Mouse (Mus musculus) G1E (cell line): Measurements from ENCODE around the gene 4930507D05Rik. TPM values are rescaled to one million over a fixed set of nuclear protein-coding genes. Genes with fewer than 3 reads are reported as not detected.

ENCODE experiments used
- ATAC-seq: 2 replicates; pipeline ENCODE4 v1.8.0; 2016; ENCODE audit warnings: mild to moderate bottlenecking; ENCODE audit not compliant: insufficient number of reproducible peaks, poor library complexity, low FRiP score, severe bottlenecking; ENCODE audit errors: extremely low read depth
- DNase-seq: peaks from one replicate; pipeline ENCODE4 v3.0.0; 2012; ENCODE audit warnings: low spot score
- H3K27me3 ChIP-seq: 2 replicates; pipeline ENCODE4 v1.6.1; 2012; ENCODE audit warnings: mild to moderate bottlenecking, low read length, inconsistent platforms; ENCODE audit not compliant: insufficient read depth
- H3K36me3 ChIP-seq: replicated peaks from 2 replicates; pipeline ENCODE3; 2012; ENCODE audit warnings: mild to moderate bottlenecking, inconsistent platforms
- H3K4me1 ChIP-seq: 2 replicates; pipeline ENCODE4 v1.6.1; 2012; ENCODE audit warnings: low read depth, low read length, inconsistent platforms, mixed read lengths; ENCODE audit not compliant: insufficient read depth
- H3K4me3 ChIP-seq: 2 replicates; pipeline ENCODE4 v1.5.1; 2012; ENCODE audit warnings: low read depth, mild to moderate bottlenecking, inconsistent platforms, low read length, moderate library complexity, mixed read lengths
- H3K9me3 ChIP-seq: replicated peaks from 2 replicates; pipeline ENCODE4 v1.6.1; 2012; ENCODE audit warnings: inconsistent platforms
- CTCF ChIP-seq: IDR thresholded peaks from 2 replicates; pipeline ENCODE4 v1.5.1; 2012; ENCODE audit warnings: low read depth, low read length, inconsistent platforms, mixed read lengths
- GATA1 ChIP-seq: IDR thresholded peaks from 2 replicates; pipeline ENCODE4 v1.6.1; 2012; ENCODE audit warnings: borderline replicate concordance, low read length, inconsistent platforms, mixed read lengths
- GATA2 ChIP-seq: IDR thresholded peaks from 2 replicates; pipeline ENCODE4 v1.6.1; 2012; ENCODE audit warnings: low read depth, low read length, inconsistent platforms, borderline replicate concordance
- POLR2AphosphoS5 ChIP-seq: IDR thresholded peaks from 2 replicates; pipeline ENCODE4 v1.6.1; 2012; ENCODE audit warnings: low read depth, low read length, inconsistent platforms; ENCODE audit not compliant: insufficient replicate concordance
- TAL1 ChIP-seq: conservative IDR thresholded peaks from 2 replicates; pipeline ENCODE4 v1.6.1; 2012; ENCODE audit warnings: low read depth, low read length, inconsistent platforms, mixed read lengths
- polyA plus RNA-seq: library from polyadenylated mRNA; stranded (reverse); fragments of >175 nt; gene quantifications from 2 replicates; pipeline ENCODE4 v1.2.3, GENCODE M21; 2012
- total RNA-seq, 2 experiments: library from RNA; stranded (forward) in 1 of 2; stranded (reverse) in 1 of 2; fragments of 200-1000 nt in 1 of 2; fragments of >200 nt in 1 of 2; fragmentation: Nextera tagmentation in 1 of 2; gene quantifications; 2 replicates each; pipeline ENCODE4 v1.2.3; 2014 to 2017

The 4930507D05Rik gene
- total and polyA plus RNA-seq, 3 experiments = 0.07 to 0.27 TPM; not detected in 1

DNA sequence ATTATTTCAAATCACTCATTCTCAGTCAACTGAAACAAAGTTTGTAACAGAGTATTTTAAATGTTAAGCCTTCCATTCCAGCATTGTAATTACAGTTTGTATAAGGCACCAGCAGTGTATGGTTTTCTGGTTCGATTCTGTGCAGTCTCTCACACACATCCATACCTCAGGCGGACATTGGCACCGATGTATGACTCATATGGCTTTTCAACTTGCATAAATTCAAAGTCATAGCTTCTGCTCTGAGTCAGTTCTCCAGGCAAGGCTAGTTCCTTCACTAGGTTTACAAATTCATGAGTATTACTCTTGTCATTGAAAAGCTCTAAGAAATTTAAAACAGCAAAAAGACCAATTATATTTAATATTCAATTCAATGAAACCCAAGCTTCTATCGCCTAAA is 20.4 kb downstream of the 4930507D05Rik start:
- Histone ChIP-seq H3K4me1 (peaks cover 8% of the 10 kb centered on the region; the same call in 1 of the 2 replicates), H3K36me3 (peaks cover 48% of the 10 kb centered on the region), H3K27me3 (no peaks in the 10 kb centered on the region), H3K4me3 (no peak overlapping the region), H3K9me3 (no peaks in the 10 kb centered on the region)
- TF ChIP-seq CTCF (no peak), GATA1 (no peak), POLR2AphosphoS5 (no peak), GATA2 (no peak), TAL1 (no peak)
- ATAC-seq (no peak), DNase-seq (no peak)

DNA sequence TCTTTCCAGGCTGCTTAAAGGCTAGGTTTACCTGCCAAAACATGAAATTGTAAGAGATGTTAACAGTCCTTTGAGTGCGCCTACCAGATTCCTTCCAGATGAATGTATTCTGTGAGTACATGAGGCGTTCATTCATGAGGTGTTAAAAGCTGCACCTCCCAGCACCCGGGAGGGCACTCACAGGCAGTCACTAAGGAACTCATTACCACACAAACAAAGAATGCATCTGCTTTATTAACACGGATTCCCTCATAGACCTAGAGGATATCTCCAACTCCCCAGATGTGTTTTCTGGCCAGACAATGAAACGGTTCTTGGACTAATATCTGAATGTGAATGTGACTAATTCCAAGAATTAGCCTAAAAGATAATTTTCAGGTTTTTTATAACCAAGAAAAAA is 21.8 kb downstream of the 4930507D05Rik start:
- Histone ChIP-seq H3K27me3 (no peaks in the 10 kb centered on the region), H3K4me3 (no peak overlapping the region), H3K36me3 (peaks cover 52% of the 10 kb centered on the region), H3K9me3 (no peaks in the 10 kb centered on the region), H3K4me1 (peaks cover 8% of the 10 kb centered on the region; the same call in 1 of the 2 replicates)
- DNase-seq (no peak), ATAC-seq (no peak)
- TF ChIP-seq CTCF (no peak), TAL1 (no peak), POLR2AphosphoS5 (no peak), GATA2 (no peak), GATA1 (no peak)

DNA sequence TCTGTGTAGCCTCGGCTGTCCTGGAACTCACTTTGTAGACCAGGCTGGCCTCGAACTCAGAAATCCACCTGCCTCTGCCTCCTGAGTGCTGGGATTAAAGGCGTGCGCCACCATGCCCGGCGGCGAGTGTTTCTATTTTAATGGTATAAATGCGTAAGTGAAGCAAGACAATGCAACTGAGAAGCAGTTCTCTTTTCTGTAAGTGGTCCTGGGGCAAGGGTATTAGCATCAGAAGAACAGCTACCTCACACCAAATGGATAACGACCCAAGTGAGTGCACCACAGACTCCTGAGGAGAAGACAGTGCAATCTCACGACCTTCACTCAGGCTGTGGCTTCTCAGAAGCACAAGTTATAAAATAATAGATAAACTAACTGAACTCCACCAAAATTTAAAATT is 25.7 kb downstream of the 4930507D05Rik start:
- no peak for ATAC-seq
- no peak overlapping the region for H3K4me3 ChIP-seq
- peaks cover 8% of the 10 kb centered on the region; the same call in 1 of the 2 replicates for H3K4me1 ChIP-seq
- DNase-seq = no peak
- peaks cover 47% of the 10 kb centered on the region for H3K36me3 ChIP-seq
- H3K27me3 ChIP-seq = no peaks in the 10 kb centered on the region
- no peaks in the 10 kb centered on the region for H3K9me3 ChIP-seq
- TF ChIP-seq GATA1 = no peak
- TF ChIP-seq POLR2AphosphoS5 = no peak
- TF ChIP-seq GATA2 = no peak
- TF ChIP-seq CTCF = no peak
- TF ChIP-seq TAL1 = no peak

DNA sequence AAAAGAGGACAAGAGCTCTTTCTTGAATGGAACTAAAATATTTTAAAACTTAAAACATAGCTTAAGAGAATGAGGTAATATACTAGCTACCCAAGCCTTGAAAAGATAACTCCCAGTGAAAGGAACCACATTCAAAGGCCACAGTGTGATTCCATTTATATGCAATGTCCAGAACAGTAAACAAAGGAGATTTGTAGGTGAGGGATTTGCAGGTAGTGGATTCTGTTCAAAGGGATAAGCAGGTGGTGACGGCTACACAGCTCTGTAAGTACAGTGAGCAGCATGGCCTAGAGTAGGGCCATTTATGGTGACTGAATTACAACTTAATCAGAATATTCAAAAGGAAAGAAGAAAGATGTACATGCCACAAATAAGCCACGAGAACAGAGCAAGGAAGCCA is 27.7 kb downstream of the 4930507D05Rik start:
- no peaks in the 10 kb centered on the region for H3K9me3 ChIP-seq
- peaks cover 44% of the 10 kb centered on the region for H3K36me3 ChIP-seq
- H3K4me1 ChIP-seq = peaks cover 6% of the 10 kb centered on the region; the same call in 1 of the 2 replicates
- ATAC-seq (no peak), DNase-seq (no peak)
- TF ChIP-seq GATA1 (no peak), GATA2 (no peak), CTCF (no peak), POLR2AphosphoS5 (no peak), TAL1 (no peak)
- H3K4me3 ChIP-seq = no peak overlapping the region
- no peaks in the 10 kb centered on the region for H3K27me3 ChIP-seq

DNA sequence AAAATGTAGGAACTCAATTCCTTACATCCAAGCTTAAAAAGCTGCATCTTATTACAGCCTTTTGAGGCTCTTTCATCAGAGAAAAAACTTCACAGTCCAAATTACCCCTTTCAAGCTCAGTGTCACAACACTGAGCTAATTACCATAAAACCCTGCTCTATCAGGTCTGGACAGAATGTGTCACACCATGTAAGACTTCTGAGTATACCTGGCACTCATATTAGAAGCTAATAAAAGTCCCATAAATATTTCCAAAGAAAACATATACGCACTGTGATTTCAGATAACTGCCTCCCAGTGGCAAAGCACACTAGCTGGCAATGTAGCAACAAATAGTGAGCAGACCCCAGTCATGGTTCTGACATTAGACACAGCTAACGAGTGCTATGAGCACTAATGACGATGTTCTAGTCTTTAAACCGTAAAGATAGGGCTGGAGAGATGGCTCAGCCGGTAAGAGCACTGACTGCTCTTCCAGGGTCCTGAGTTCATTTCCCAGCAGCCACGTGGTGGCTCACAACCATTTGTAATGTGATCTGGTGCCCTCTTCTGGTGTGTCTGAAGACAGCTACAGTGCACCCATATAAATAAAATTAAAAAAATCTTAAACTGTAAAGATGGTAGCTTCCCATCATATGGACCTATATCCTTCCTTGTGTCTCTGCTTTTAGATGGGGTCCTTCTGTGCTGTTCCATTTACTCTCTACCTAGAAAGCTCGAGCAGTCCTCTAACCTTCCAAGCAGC is 32.0 kb downstream of the 4930507D05Rik start:
- H3K9me3 ChIP-seq = no peaks in the 10 kb centered on the region
- TF ChIP-seq GATA1 (no peak), CTCF (no peak), POLR2AphosphoS5 (no peak), GATA2 (no peak), TAL1 (no peak)
- H3K4me1 ChIP-seq = peaks cover 5% of the 10 kb centered on the region; the same call in 1 of the 2 replicates
- DNase-seq (no peak), ATAC-seq (no peak)
- H3K36me3 ChIP-seq = peaks cover 31% of the 10 kb centered on the region
- no peaks in the 10 kb centered on the region for H3K27me3 ChIP-seq
- H3K4me3 ChIP-seq = no peak overlapping the region

DNA sequence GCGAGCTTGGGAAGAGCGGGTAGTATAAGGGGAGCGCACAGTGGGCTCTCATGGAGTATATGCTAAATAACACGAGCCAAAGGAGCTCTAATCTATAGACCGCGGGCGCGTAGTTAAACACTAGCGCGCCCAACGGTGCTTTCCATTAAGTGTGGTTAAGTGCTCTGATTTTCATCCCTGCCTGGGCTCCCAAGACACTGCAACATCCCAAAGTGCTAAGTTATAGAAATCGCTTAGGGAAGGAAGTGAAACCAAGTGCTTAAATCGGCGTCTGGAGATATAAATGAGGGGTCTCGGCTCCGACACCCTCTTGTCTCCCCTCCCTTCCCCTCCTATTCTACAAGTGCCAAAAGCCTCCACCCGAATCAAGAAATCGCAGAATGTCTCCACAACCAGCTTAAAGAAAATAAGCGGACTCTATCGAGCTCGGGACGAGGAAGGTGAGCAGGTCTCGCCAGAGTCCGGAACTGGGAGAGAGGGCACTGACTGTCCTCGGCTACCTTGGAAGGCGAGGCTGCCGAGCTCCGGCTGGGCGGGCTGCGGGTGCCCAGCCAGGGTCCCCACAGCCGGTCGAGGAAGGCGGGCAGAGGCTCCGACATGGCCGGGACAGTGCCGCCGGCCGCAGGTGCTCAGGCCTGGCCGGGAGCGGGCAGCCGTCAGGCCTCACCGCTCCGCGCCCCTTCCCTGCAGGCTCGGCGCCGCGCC is 36.7 kb downstream of the 4930507D05Rik start:
- no peak for ATAC-seq
- H3K9me3 ChIP-seq = no peaks in the 10 kb centered on the region
- peaks cover 12% of the 10 kb centered on the region; the same call in 1 of the 2 replicates for H3K4me1 ChIP-seq
- H3K36me3 ChIP-seq = peaks cover 7% of the 10 kb centered on the region
- H3K27me3 ChIP-seq = no peaks in the 10 kb centered on the region
- TF ChIP-seq TAL1 = no peak
- no peak for DNase-seq
- H3K4me3 ChIP-seq = peak overlapping the region; percentile 81

DNA sequence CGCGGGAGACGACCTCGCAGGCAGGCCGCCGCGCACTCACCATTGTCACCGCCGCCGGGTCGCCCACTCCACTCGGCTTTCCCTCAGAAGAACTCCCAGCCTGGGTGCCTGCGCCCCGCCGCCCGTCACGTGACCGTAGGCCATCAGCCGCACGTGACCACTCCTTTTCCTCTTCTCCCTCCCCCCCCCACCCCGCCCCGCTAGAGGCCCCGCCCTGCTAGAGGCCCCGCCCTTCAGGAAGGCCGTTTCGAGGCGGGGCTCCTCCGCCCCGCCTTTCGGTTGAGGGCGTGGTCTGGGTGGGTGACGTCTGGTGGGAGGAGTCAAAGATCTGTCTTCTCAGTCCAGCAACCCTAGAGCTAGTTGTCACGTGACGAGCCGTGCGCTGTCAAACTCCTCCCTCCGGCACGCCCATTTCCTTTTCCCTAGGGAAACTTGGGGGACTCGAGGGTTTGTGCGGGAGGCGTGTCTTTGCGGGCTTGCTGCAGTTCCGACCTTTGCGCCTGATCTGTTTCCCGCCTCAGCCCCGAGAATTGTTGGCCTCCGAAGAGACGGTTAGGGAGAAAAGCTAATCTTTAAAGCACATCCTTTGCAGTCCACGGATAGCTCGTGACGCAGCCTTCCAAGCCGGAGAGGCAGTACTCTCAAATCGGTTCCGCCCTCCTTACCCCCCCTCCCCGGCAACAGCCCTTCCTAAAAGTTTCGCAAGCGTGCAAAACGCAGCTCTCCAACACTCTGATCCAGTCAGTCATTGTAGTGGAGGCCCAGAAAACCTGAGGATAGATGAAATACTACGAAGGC is 37.5 kb downstream of the 4930507D05Rik start, which contains the start of gene Vps26a:
Gene Vps26a (minus strand): TSS at position 188 of the 798 bp plus-strand sequence.
- Histone ChIP-seq H3K36me3 (peaks cover 7% of the 10 kb centered on the region), H3K9me3 (no peaks in the 10 kb centered on the region), H3K4me1 (peaks cover 12% of the 10 kb centered on the region; the same call in 1 of the 2 replicates), H3K4me3 (peak within 1 kb of the TSS; percentile 81), H3K27me3 (no peaks in the 10 kb centered on the region)
- peak; percentile 71 for ATAC-seq
- TF ChIP-seq TAL1 (no peak), GATA1 (no peak), POLR2AphosphoS5 (no peak), GATA2 (no peak), CTCF (no peak)
- DNase-seq = peak; percentile 72
